Mouse (Mus musculus): ENCODE measurements at regions not wholly inside any gene's neighbourhood (a gene's known extent, or its start where the extent isn't known, plus 50 kb on each side); places are given as distances from the start of the nearest gene placed in this dataset.
A peak's percentile ranks its signal among the peaks of the same experiment; 100 is the strongest.
"Not testable (repeated sequence)": the region's sequence is repeated elsewhere in the genome, so short reads cannot be mapped to it uniquely, and the experiment has no call there.

GRCm38 (mm10) chr12:6638761-6639281 lies 1263.3 kb upstream of the Klhl29 start:
- ATAC-seq (ENCODE audit: low FRiP score, low TSS enrichment) (no peak), DNase-seq (no peak)
- Histone ChIP-seq H3K36me3 (ENCODE audit: control insufficient read depth, insufficient read depth, low read length) (no peaks in the 10 kb centered on the region), H3K4me3 (replicated peaks; ENCODE audit: low read depth, low read length) (no peak overlapping the region), H3K27ac (replicated peaks; ENCODE audit: low read depth, low read length) (no peak overlapping the region), H3K4me1 (ENCODE audit: control insufficient read depth, insufficient read depth, low read length) (no peaks in the 10 kb centered on the region), H3K27me3 (ENCODE audit: control insufficient read depth, insufficient read depth, low read length) (no peaks in the 10 kb centered on the region), H3K4me2 (ENCODE audit: low read length) (no peak overlapping the region), H3K9me3 (ENCODE audit: control insufficient read depth, low read length) (no peaks in the 10 kb centered on the region), H3K9ac (replicated peaks; ENCODE audit: low read length) (no peak overlapping the region)
- 80% methylated on average over 7 of the region's 7 CpGs for WGBS

- no peaks in the 10 kb centered on the region for H3K36me3 ChIP-seq (ENCODE audit: control insufficient read depth, insufficient read depth, low read length)
- H3K9ac ChIP-seq (replicated peaks; ENCODE audit: low read length): no peak overlapping the region
- H3K4me3 ChIP-seq (replicated peaks; ENCODE audit: low read depth, low read length): no peak overlapping the region
- H3K4me1 ChIP-seq (ENCODE audit: control insufficient read depth, insufficient read depth, low read length): no peaks in the 10 kb centered on the region
- ATAC-seq (ENCODE audit: low FRiP score, low TSS enrichment): no peak
- no peak for DNase-seq
- H3K27ac ChIP-seq (replicated peaks; ENCODE audit: low read depth, low read length): no peak overlapping the region
- no peaks in the 10 kb centered on the region for H3K9me3 ChIP-seq (ENCODE audit: control insufficient read depth, low read length)
- H3K4me2 ChIP-seq (ENCODE audit: low read length): no peak overlapping the region
- no peaks in the 10 kb centered on the region for H3K27me3 ChIP-seq (ENCODE audit: control insufficient read depth, insufficient read depth, low read length)
- WGBS: 79% methylated on average over 4 of the region's 4 CpGs
Measured at GRCm38 (mm10) chr12:6637771-6638305, 1262.4 kb upstream of the Klhl29 start.

GRCm38 (mm10) chr12:6622575-6623146 lies 1247.2 kb upstream of the Klhl29 start:
- Histone ChIP-seq H3K27me3 (ENCODE audit: control insufficient read depth, insufficient read depth, low read length) (no peaks in the 10 kb centered on the region), H3K27ac (replicated peaks; ENCODE audit: low read depth, low read length) (no peak overlapping the region), H3K4me2 (ENCODE audit: low read length) (no peak overlapping the region), H3K9ac (replicated peaks; ENCODE audit: low read length) (no peak overlapping the region), H3K4me3 (replicated peaks; ENCODE audit: low read depth, low read length) (no peak overlapping the region), H3K4me1 (ENCODE audit: control insufficient read depth, insufficient read depth, low read length) (no peaks in the 10 kb centered on the region; the same call in 1 of the 2 replicates), H3K36me3 (ENCODE audit: control insufficient read depth, insufficient read depth, low read length) (no peaks in the 10 kb centered on the region), H3K9me3 (ENCODE audit: control insufficient read depth, low read length) (no peaks in the 10 kb centered on the region)
- ATAC-seq (ENCODE audit: low FRiP score, low TSS enrichment) (no peak), DNase-seq (peak; percentile 18)
- WGBS: 9% methylated on average over 1 of the region's 1 CpGs

- Histone ChIP-seq H3K4me1 (ENCODE audit: control insufficient read depth, insufficient read depth, low read length) (no peaks in the 10 kb centered on the region), H3K27me3 (ENCODE audit: control insufficient read depth, insufficient read depth, low read length) (no peaks in the 10 kb centered on the region), H3K27ac (replicated peaks; ENCODE audit: low read depth, low read length) (no peak overlapping the region), H3K9ac (replicated peaks; ENCODE audit: low read length) (no peak overlapping the region), H3K4me2 (ENCODE audit: low read length) (no peak overlapping the region), H3K36me3 (ENCODE audit: control insufficient read depth, insufficient read depth, low read length) (no peaks in the 10 kb centered on the region), H3K4me3 (replicated peaks; ENCODE audit: low read depth, low read length) (no peak overlapping the region), H3K9me3 (ENCODE audit: control insufficient read depth, low read length) (no peaks in the 10 kb centered on the region)
- 67% methylated on average over 1 of the region's 1 CpGs for WGBS
- no peak for ATAC-seq (ENCODE audit: low FRiP score, low TSS enrichment)
- DNase-seq: no peak
Measured at GRCm38 (mm10) chr12:6601111-6601510, 1225.6 kb upstream of the Klhl29 start.

GRCm38 (mm10) chr12:6595484-6595883 lies 1220.0 kb upstream of the Klhl29 start:
- not testable (repeated sequence) for H3K4me3 ChIP-seq (replicated peaks; ENCODE audit: low read depth, low read length); H3K4me2 ChIP-seq (ENCODE audit: low read length); DNase-seq; H3K27me3 ChIP-seq (ENCODE audit: control insufficient read depth, insufficient read depth, low read length); H3K27ac ChIP-seq (replicated peaks; ENCODE audit: low read depth, low read length); H3K36me3 ChIP-seq (ENCODE audit: control insufficient read depth, insufficient read depth, low read length); H3K4me1 ChIP-seq (ENCODE audit: control insufficient read depth, insufficient read depth, low read length); ATAC-seq (ENCODE audit: low FRiP score, low TSS enrichment); H3K9me3 ChIP-seq (ENCODE audit: control insufficient read depth, low read length); H3K9ac ChIP-seq (replicated peaks; ENCODE audit: low read length)
- 27% methylated on average over 3 of the region's 3 CpGs for WGBS

- WGBS: 69% methylated on average over 2 of the region's 2 CpGs
- H3K4me3 ChIP-seq (replicated peaks; ENCODE audit: low read depth, low read length): no peak overlapping the region
- H3K9ac ChIP-seq (replicated peaks; ENCODE audit: low read length): no peak overlapping the region
- no peak overlapping the region for H3K27ac ChIP-seq (replicated peaks; ENCODE audit: low read depth, low read length)
- no peaks in the 10 kb centered on the region for H3K27me3 ChIP-seq (ENCODE audit: control insufficient read depth, insufficient read depth, low read length)
- no peak overlapping the region for H3K4me2 ChIP-seq (ENCODE audit: low read length)
- DNase-seq (peak; percentile 3), ATAC-seq (ENCODE audit: low FRiP score, low TSS enrichment) (no peak)
- H3K4me1 ChIP-seq (ENCODE audit: control insufficient read depth, insufficient read depth, low read length): no peaks in the 10 kb centered on the region
- no peaks in the 10 kb centered on the region for H3K36me3 ChIP-seq (ENCODE audit: control insufficient read depth, insufficient read depth, low read length)
- no peaks in the 10 kb centered on the region for H3K9me3 ChIP-seq (ENCODE audit: control insufficient read depth, low read length)
Measured at GRCm38 (mm10) chr12:6590231-6590630, 1214.7 kb upstream of the Klhl29 start.

- WGBS: 21% methylated on average over 12 of the region's 12 CpGs
- no peaks in the 10 kb centered on the region for H3K36me3 ChIP-seq (ENCODE audit: control insufficient read depth, insufficient read depth, low read length)
- H3K4me2 ChIP-seq (ENCODE audit: low read length): no peak overlapping the region; the same call in 1 of the 2 replicates
- no peaks in the 10 kb centered on the region for H3K4me1 ChIP-seq (ENCODE audit: control insufficient read depth, insufficient read depth, low read length)
- H3K4me3 ChIP-seq (replicated peaks; ENCODE audit: low read depth, low read length): no peak overlapping the region
- ATAC-seq (ENCODE audit: low FRiP score, low TSS enrichment): no peak
- H3K9ac ChIP-seq (replicated peaks; ENCODE audit: low read length): no peak overlapping the region
- no peaks in the 10 kb centered on the region for H3K27me3 ChIP-seq (ENCODE audit: control insufficient read depth, insufficient read depth, low read length)
- DNase-seq: peak; percentile 28
- H3K27ac ChIP-seq (replicated peaks; ENCODE audit: low read depth, low read length): no peak overlapping the region
- H3K9me3 ChIP-seq (ENCODE audit: control insufficient read depth, low read length): no peaks in the 10 kb centered on the region
Measured at GRCm38 (mm10) chr12:6588031-6588701, 1212.7 kb upstream of the Klhl29 start.

- H3K9ac ChIP-seq (replicated peaks; ENCODE audit: low read length): no peak overlapping the region
- no peak for ATAC-seq (ENCODE audit: low FRiP score, low TSS enrichment)
- no peaks in the 10 kb centered on the region for H3K27me3 ChIP-seq (ENCODE audit: control insufficient read depth, insufficient read depth, low read length)
- DNase-seq: no peak
- H3K4me1 ChIP-seq (ENCODE audit: control insufficient read depth, insufficient read depth, low read length): no peaks in the 10 kb centered on the region
- H3K4me2 ChIP-seq (ENCODE audit: low read length): no peak overlapping the region
- H3K4me3 ChIP-seq (replicated peaks; ENCODE audit: low read depth, low read length): no peak overlapping the region
- H3K9me3 ChIP-seq (ENCODE audit: control insufficient read depth, low read length): no peaks in the 10 kb centered on the region
- H3K27ac ChIP-seq (replicated peaks; ENCODE audit: low read depth, low read length): no peak overlapping the region
- no peaks in the 10 kb centered on the region for H3K36me3 ChIP-seq (ENCODE audit: control insufficient read depth, insufficient read depth, low read length)
Measured at GRCm38 (mm10) chr12:6580195-6580594, 1204.7 kb upstream of the Klhl29 start.

- Histone ChIP-seq H3K36me3 (ENCODE audit: control insufficient read depth, insufficient read depth, low read length) (no peaks in the 10 kb centered on the region), H3K4me1 (ENCODE audit: control insufficient read depth, insufficient read depth, low read length) (no peaks in the 10 kb centered on the region), H3K27ac (replicated peaks; ENCODE audit: low read depth, low read length) (no peak overlapping the region; the same call in 1 of the 2 replicates), H3K27me3 (ENCODE audit: control insufficient read depth, insufficient read depth, low read length) (no peaks in the 10 kb centered on the region), H3K9me3 (ENCODE audit: control insufficient read depth, low read length) (no peaks in the 10 kb centered on the region), H3K4me3 (replicated peaks; ENCODE audit: low read depth, low read length) (no peak overlapping the region), H3K4me2 (ENCODE audit: low read length) (no peak overlapping the region), H3K9ac (replicated peaks; ENCODE audit: low read length) (no peak overlapping the region)
- ATAC-seq (ENCODE audit: low FRiP score, low TSS enrichment): no peak
- 59% methylated on average over 6 of the region's 6 CpGs for WGBS
- DNase-seq: peak; percentile 52
Measured at GRCm38 (mm10) chr12:6576866-6577360, 1201.4 kb upstream of the Klhl29 start.

Data from midbrain, embryonic 14.5 days (tissue).